Comparison of ENCODE assay signal across 21 mouse cellular contexts in the genomic region with DNA sequence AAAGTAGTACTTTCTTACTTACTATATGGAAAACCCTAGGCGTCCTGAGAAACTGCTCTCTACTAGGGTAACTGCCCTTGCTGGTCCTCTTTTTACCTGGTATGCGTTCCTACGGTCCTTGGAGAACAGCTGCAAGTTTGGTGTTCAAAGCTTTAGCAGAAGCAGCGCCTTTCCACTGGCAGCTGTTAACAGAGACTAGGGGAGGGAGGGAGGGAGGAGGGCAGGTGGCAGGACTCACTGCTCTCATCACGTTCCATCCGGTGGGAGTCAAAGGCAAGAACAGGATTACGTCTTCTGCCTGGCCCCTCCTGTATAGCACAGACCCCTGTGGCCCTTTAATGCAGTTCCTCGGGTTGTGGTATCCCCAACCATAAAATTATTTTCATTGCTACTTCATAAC. TPM values are rescaled to one million over a fixed set of nuclear protein-coding genes. Genes with fewer than 3 reads are reported as not detected.
DNase-seq lines count a peak whose midpoint lies in the region; ATAC-seq and TF ChIP-seq lines count a peak whose summit lies in the region.
"Had no signal": no experiment of that assay in that cellular context is flagged by ENCODE, and none has a peak within 500 bp of the region (broad histone marks: within the 10 kb centered on the region; RNA-seq: fewer than 3 reads in every experiment).

No protein-coding gene starts in this region.

- no peak for TF ChIP-seq CTCF in ES-Bruce4 (IDR thresholded peaks at IDR 0.05; ENCODE audit: low read depth, low read length)

- H3K27me3 ChIP-seq in heart, embryonic 12.5 days (replicated peaks), result no peaks in the 10 kb centered on the region
- H3K27me3 ChIP-seq in kidney, embryonic 15.5 days, result no peaks in the 10 kb centered on the region
- no peaks in the 10 kb centered on the region for H3K27me3 ChIP-seq in ES-Bruce4 (ENCODE audit: control insufficient read depth, insufficient read depth, low read length, poor library complexity, severe bottlenecking)
- no peaks in the 10 kb centered on the region for H3K27me3 ChIP-seq in intestine, embryonic 16.5 days (replicated peaks; ENCODE audit: control insufficient read depth, insufficient read depth, low read length)
- H3K27me3 ChIP-seq: CH12.LX; forebrain, embryonic 15.5 days; hindbrain, embryonic 15.5 days; limb, embryonic 12.5 days had no signal

- H3K9ac ChIP-seq in heart, embryonic 12.5 days, result no peak overlapping the region
- no peak overlapping the region for H3K9ac ChIP-seq in kidney, embryonic 15.5 days
- H3K9ac ChIP-seq in ES-Bruce4 (ENCODE audit: low read depth, poor library complexity, severe bottlenecking), result no peak overlapping the region
- no peak overlapping the region for H3K9ac ChIP-seq in intestine, embryonic 16.5 days (ENCODE audit: low read depth, low read length)
- H3K9ac ChIP-seq: forebrain, embryonic 15.5 days; hindbrain, embryonic 15.5 days; limb, embryonic 12.5 days; liver, embryonic 14.5 days had no signal

- TF ChIP-seq POLR2A in ES-Bruce4 (IDR thresholded peaks at IDR 0.05; ENCODE audit: insufficient read depth, low read length), result no peak

- 71% methylated on average over 8 of the region's 8 CpGs for WGBS in heart, embryonic 12.5 days
- 66% methylated on average over 8 of the region's 8 CpGs for WGBS in kidney, embryonic 15.5 days
- 70% methylated on average over 8 of the region's 8 CpGs for WGBS in intestine, embryonic 16.5 days

- H3K36me3 ChIP-seq in heart, embryonic 12.5 days, result no peaks in the 10 kb centered on the region
- H3K36me3 ChIP-seq in kidney, embryonic 15.5 days, result peaks cover 22% of the 10 kb centered on the region
- H3K36me3 ChIP-seq in ES-Bruce4 (ENCODE audit: control insufficient read depth, insufficient read depth, low read length, poor library complexity, severe bottlenecking), result peaks cover 22% of the 10 kb centered on the region
- no peaks in the 10 kb centered on the region for H3K36me3 ChIP-seq in intestine, embryonic 16.5 days (ENCODE audit: control insufficient read depth, insufficient read depth, low read length)
- H3K36me3 ChIP-seq: forebrain, embryonic 15.5 days; hindbrain, embryonic 15.5 days had no signal

- no peak overlapping the region for H3K4me3 ChIP-seq in heart, embryonic 12.5 days
- H3K4me3 ChIP-seq in kidney, embryonic 15.5 days (replicated peaks), result no peak overlapping the region
- H3K4me3 ChIP-seq in ES-Bruce4 (ENCODE audit: low read depth, low read length), result no peak overlapping the region
- no peak overlapping the region for H3K4me3 ChIP-seq in intestine, embryonic 16.5 days (ENCODE audit: low read length)
- H3K4me3 ChIP-seq: forebrain, embryonic 15.5 days; hindbrain, embryonic 15.5 days; limb, embryonic 12.5 days had no signal

- peak overlapping the region; percentile 64; the same call in 1 of the 2 replicates for H3K27ac ChIP-seq in heart, embryonic 12.5 days (ENCODE audit: poor library complexity, severe bottlenecking)
- peak overlapping the region; percentile 89 for H3K27ac ChIP-seq in kidney, embryonic 15.5 days
- H3K27ac ChIP-seq in ES-Bruce4 (ENCODE audit: insufficient read depth, low read length), result no peak overlapping the region
- H3K27ac ChIP-seq in intestine, embryonic 16.5 days (ENCODE audit: low read length), result peak overlapping the region; percentile 71; the same call in 1 of the 2 replicates
- H3K27ac ChIP-seq: liver, embryonic 14.5 days had no signal

- no peak for ATAC-seq in heart, embryonic 12.5 days (ENCODE audit: insufficient number of reproducible peaks, low FRiP score)
- no peak for ATAC-seq in kidney, embryonic 15.5 days (replicated peaks; ENCODE audit: low FRiP score)
- ATAC-seq in intestine, embryonic 16.5 days, result no peak
- ATAC-seq: forebrain, embryonic 15.5 days; midbrain, embryonic 16.5 days had no signal

- H3K9me3 ChIP-seq in heart, embryonic 12.5 days (replicated peaks), result no peaks in the 10 kb centered on the region
- no peaks in the 10 kb centered on the region for H3K9me3 ChIP-seq in kidney, embryonic 15.5 days (replicated peaks)
- H3K9me3 ChIP-seq in ES-Bruce4 (replicated peaks; ENCODE audit: control insufficient read depth, insufficient read depth, low read length, poor library complexity, severe bottlenecking), result no peaks in the 10 kb centered on the region
- no peaks in the 10 kb centered on the region for H3K9me3 ChIP-seq in intestine, embryonic 16.5 days (ENCODE audit: control insufficient read depth, low read length)
- H3K9me3 ChIP-seq: forebrain, embryonic 15.5 days; hindbrain, embryonic 15.5 days; limb, embryonic 12.5 days had no signal

- no peak overlapping the region for H3K4me2 ChIP-seq in heart, embryonic 12.5 days
- no peak overlapping the region for H3K4me2 ChIP-seq in kidney, embryonic 15.5 days
- H3K4me2 ChIP-seq in intestine, embryonic 16.5 days (ENCODE audit: low read depth, low read length), result no peak overlapping the region
- H3K4me2 ChIP-seq: forebrain, embryonic 15.5 days; hindbrain, embryonic 15.5 days; limb, embryonic 12.5 days had no signal

- H3K4me1 ChIP-seq in heart, embryonic 12.5 days (replicated peaks), result peaks cover 35% of the 10 kb centered on the region
- H3K4me1 ChIP-seq in kidney, embryonic 15.5 days, result peaks cover 38% of the 10 kb centered on the region
- H3K4me1 ChIP-seq in ES-Bruce4 (ENCODE audit: control insufficient read depth, insufficient read depth, low read length), result peaks cover 12% of the 10 kb centered on the region
- peaks cover 18% of the 10 kb centered on the region; the same call in 1 of the 2 replicates for H3K4me1 ChIP-seq in intestine, embryonic 16.5 days (ENCODE audit: control insufficient read depth, insufficient read depth, low read length)
- H3K4me1 ChIP-seq: forebrain, embryonic 15.5 days; hindbrain, embryonic 15.5 days had no signal

- DNase-seq in heart, adult 11 months, result no peak
- DNase-seq in kidney, postnatal 10 days, result no peak
- DNase-seq in frontal cortex, postnatal 14 days (ENCODE audit: low spot score in 2 of 2), result no peak
- no peak for DNase-seq in spleen, postnatal 10 days (ENCODE audit: low spot score in 2 of 2)
- DNase-seq: adrenal gland, postnatal 36 days; cerebellum, adult 2 months; gastrocnemius, postnatal 25 days; heart, postnatal 14 days; kidney, adult 2 months; lung, postnatal 36 days; right cerebral cortex, postnatal 25 days had no signal

- TF ChIP-seq EP300 in ES-Bruce4 (IDR thresholded peaks at IDR 0.05; ENCODE audit: insufficient read depth, low read depth, low read length), result 0 out of 2 replicates have a peak, but pooled peaks have one; percentile 17

RNA-seq across cellular contexts. Expression of a gene that starts 50.7 kb away (rescaled TPM):
- polyA plus RNA-seq in heart, embryonic 12.5 days (2016; fragmentation: Nextera tagmentation; extraction: Ambion mirVana), result 144 and 149 TPM in 2 replicates
- 226 and 233 TPM in 2 replicates for polyA plus RNA-seq in kidney, embryonic 15.5 days (2015; fragmentation: Nextera tagmentation; extraction: Ambion mirVana)
- 261 and 265 TPM in 2 replicates for polyA plus RNA-seq in ES-Bruce4 (2011; ENCODE audit: insufficient read depth, insufficient read length, low read depth, missing spikeins)
- 156 and 179 TPM in 2 replicates for polyA plus RNA-seq in intestine, embryonic 16.5 days (2015; fragmentation: Nextera tagmentation; extraction: Ambion mirVana)

RNA-seq across cellular contexts. Expression of a gene that starts 59.8 kb away (rescaled TPM):
- 46.4 and 47.2 TPM in 2 replicates for polyA plus RNA-seq in heart, embryonic 12.5 days (2016; fragmentation: Nextera tagmentation; extraction: Ambion mirVana)
- 45.7 and 53.8 TPM in 2 replicates for polyA plus RNA-seq in kidney, embryonic 15.5 days (2015; fragmentation: Nextera tagmentation; extraction: Ambion mirVana)
- 59.8 and 64.6 TPM in 2 replicates for polyA plus RNA-seq in ES-Bruce4 (2011; ENCODE audit: insufficient read depth, insufficient read length, low read depth, missing spikeins)
- 44.6 and 48.5 TPM in 2 replicates for polyA plus RNA-seq in intestine, embryonic 16.5 days (2015; fragmentation: Nextera tagmentation; extraction: Ambion mirVana)
